Mouse (Mus musculus): ENCODE results near the gene Fam129b. TPM values are rescaled to one million over a fixed set of nuclear protein-coding genes. Genes with fewer than 3 reads are reported as not detected.

Gene Fam129b
- total and polyA plus RNA-seq, 2 experiments from 2014 or later: 23.5 to 52.7 TPM

DNA sequence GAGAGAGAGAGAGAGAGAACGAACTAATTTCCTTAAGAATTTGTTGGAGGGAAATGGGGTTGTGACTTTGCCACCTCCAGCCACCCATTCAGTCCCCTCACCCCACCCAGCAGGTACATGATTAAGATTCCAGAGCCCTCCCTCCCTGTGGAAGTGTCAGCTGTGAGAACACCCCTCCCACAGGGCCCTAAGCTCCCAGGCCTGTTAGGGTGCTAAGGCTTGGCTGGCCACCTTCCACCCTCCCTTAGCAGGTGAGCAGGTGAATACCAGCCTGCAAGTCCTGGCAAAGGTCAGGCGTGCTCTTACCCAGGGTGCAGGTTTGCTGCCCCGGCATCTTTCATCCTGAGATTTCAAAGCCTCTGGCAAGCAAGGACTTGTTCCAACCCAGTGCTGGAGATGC lies 2.5 kb downstream of the Fam129b start:
- no peak for TF ChIP-seq CTCF (IDR thresholded peaks at IDR 0.05; ENCODE audit: low read depth)
- 60% methylated on average over 3 of the region's 3 CpGs for WGBS
- Histone ChIP-seq H3K9ac (replicated peaks; ENCODE audit: low read length) (peak overlapping the region; percentile 81; the same call in 1 of the 2 replicates), H3K36me3 (ENCODE audit: insufficient read depth, low read length) (no peaks in the 10 kb centered on the region), H3K9me3 (ENCODE audit: low read length) (no peaks in the 10 kb centered on the region), H3K4me2 (ENCODE audit: low read depth, low read length) (peak overlapping the region; percentile 96), H3K27me3 (ENCODE audit: insufficient read depth, low read length) (no peaks in the 10 kb centered on the region), H3K4me1 (ENCODE audit: insufficient read depth, low read length) (peaks cover 41% of the 10 kb centered on the region), H3K4me3 (ENCODE audit: low read length) (no peak overlapping the region), H3K27ac (no peak overlapping the region)
- DNase-seq (ENCODE audit: low spot score): no peak
- ATAC-seq: no peak

DNA sequence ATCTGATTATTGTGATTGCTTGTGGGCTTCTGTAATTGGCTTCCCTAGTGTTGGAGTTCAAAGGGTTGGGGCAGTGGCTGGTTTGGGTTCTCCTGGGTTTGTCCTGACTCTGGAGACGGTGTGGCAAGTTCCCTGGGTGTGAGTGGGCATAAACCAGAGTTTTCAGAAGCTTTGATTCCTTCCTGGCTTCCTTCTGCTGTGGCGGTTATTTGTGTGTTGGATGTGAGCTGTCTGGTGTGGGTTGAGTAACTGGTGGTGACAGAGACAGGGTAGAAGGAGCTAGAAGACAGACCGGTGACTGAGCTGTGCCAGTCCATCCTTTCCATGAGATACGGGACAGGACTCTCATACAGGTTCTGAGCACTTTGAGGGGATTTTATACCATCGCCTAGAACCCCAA lies 3.7 kb downstream of the Fam129b start:
- Histone ChIP-seq H3K4me3 (ENCODE audit: low read length) (no peak overlapping the region), H3K4me1 (ENCODE audit: insufficient read depth, low read length) (peaks cover 41% of the 10 kb centered on the region), H3K9me3 (ENCODE audit: low read length) (no peaks in the 10 kb centered on the region), H3K36me3 (ENCODE audit: insufficient read depth, low read length) (no peaks in the 10 kb centered on the region), H3K27me3 (ENCODE audit: insufficient read depth, low read length) (no peaks in the 10 kb centered on the region), H3K4me2 (ENCODE audit: low read depth, low read length) (no peak overlapping the region), H3K27ac (peak overlapping the region; percentile 22; the same call in 1 of the 2 replicates), H3K9ac (replicated peaks; ENCODE audit: low read length) (0 out of 2 replicates have a peak overlapping the region, but pooled peaks have one; percentile 2)
- TF ChIP-seq CTCF (IDR thresholded peaks at IDR 0.05; ENCODE audit: low read depth): no peak
- no peak for DNase-seq (ENCODE audit: low spot score)
- ATAC-seq: no peak
- 84% methylated on average over 5 of the region's 5 CpGs for WGBS

DNA sequence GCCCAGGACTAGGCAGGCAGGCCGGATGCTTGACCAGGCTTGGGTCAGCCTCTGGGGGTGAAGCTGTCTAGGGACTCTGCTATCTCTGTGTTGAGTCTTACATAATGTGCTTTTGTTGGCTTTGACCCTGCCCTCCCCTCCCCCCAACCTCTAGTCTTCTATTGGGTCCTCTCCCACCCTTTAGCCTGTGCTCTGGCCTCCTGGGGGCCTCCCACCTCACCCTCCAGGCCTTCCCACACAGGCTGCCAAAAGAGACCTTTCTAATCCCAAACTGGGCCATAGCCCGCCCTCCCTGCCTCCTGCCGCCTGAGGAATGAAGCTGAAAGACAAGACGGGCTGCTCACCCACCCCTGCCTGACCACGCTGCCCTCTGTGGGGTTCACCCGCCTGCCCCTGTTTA lies 5.1 kb downstream of the Fam129b start:
- no peak overlapping the region for H3K4me2 ChIP-seq (ENCODE audit: low read depth, low read length)
- no peak for TF ChIP-seq CTCF (IDR thresholded peaks at IDR 0.05; ENCODE audit: low read depth)
- 41% methylated on average over 6 of the region's 6 CpGs for WGBS

DNA sequence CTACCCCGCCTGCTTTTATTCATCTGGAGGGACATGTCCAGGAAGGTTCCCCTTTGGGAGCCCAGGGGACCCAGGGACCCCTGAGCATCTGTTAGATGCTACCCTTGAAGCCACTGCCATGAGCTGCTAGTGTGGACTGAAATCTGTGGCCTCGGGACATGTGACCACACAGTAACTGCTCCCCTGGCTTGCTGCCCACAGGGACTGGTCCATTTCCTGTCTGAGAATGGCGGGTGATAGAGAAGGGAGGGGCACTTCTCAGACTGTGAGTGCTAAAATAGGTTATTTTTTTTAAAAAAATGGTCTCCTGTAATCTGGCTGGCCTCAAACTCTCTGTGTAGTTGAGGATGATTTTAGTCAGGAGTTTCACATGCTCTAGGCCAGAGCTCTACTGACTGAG lies 5.8 kb downstream of the Fam129b start:
- TF ChIP-seq CTCF (IDR thresholded peaks at IDR 0.05; ENCODE audit: low read depth): no peak
- Histone ChIP-seq H3K27ac (peak overlapping the region; percentile 49), H3K36me3 (ENCODE audit: insufficient read depth, low read length) (no peaks in the 10 kb centered on the region), H3K4me3 (ENCODE audit: low read length) (no peak overlapping the region), H3K9me3 (ENCODE audit: low read length) (no peaks in the 10 kb centered on the region), H3K4me1 (ENCODE audit: insufficient read depth, low read length) (peaks cover 39% of the 10 kb centered on the region), H3K9ac (replicated peaks; ENCODE audit: low read length) (no peak overlapping the region), H3K27me3 (ENCODE audit: insufficient read depth, low read length) (no peaks in the 10 kb centered on the region), H3K4me2 (ENCODE audit: low read depth, low read length) (no peak overlapping the region)
- no peak for ATAC-seq
- 38% methylated on average over 3 of the region's 3 CpGs for WGBS
- peak; percentile 63 for DNase-seq (ENCODE audit: low spot score)

More for the DNA sequence above, 5.1 kb downstream of the Fam129b start:
- H3K9ac ChIP-seq (replicated peaks; ENCODE audit: low read length): no peak overlapping the region
- no peaks in the 10 kb centered on the region for H3K36me3 ChIP-seq (ENCODE audit: insufficient read depth, low read length)
- DNase-seq (ENCODE audit: low spot score) (no peak), ATAC-seq (no peak)
- no peaks in the 10 kb centered on the region for H3K9me3 ChIP-seq (ENCODE audit: low read length)
- H3K4me1 ChIP-seq (ENCODE audit: insufficient read depth, low read length): peaks cover 41% of the 10 kb centered on the region
- no peak overlapping the region for H3K4me3 ChIP-seq (ENCODE audit: low read length)
- H3K27me3 ChIP-seq (ENCODE audit: insufficient read depth, low read length): no peaks in the 10 kb centered on the region
- peak overlapping the region; percentile 49 for H3K27ac ChIP-seq

DNA sequence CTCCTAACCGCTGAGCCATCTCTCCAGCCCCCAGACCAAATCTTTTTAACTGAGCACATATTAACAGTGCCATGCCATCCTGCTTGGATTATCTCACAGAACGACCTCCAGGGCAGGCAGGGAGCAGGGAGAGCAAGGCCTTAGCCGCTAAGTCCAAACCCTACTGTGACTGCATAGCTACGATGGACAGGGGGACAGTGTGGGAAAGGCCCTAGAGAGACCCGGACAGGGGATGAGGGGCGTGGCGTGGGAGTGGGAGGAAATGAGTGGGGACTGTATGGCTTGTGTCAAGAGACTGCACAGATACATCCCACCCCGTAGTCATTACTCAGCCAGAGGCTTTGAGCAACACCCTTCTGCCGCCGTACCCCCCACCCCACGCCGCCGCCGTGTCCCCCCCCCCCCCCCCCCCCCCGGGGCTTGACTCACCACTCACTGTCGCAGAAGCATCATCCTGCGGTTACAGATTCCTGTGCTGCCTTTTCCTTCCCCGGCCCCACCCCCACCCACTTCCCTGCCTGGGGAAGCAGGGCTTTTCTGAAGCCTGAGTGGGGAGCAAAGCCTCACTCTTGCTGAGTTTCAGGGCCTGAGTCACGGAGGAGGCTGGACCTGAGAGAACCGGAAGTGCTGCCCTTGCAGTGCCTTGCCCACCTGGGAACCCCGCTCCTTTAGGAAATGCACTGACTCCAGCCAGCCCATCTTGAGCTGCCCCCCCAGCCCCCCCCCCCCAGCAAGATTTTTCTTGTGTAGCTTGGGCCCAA lies 6.5 kb downstream of the Fam129b start:
- TF ChIP-seq CTCF (IDR thresholded peaks at IDR 0.05; ENCODE audit: low read depth): no peak

DNA sequence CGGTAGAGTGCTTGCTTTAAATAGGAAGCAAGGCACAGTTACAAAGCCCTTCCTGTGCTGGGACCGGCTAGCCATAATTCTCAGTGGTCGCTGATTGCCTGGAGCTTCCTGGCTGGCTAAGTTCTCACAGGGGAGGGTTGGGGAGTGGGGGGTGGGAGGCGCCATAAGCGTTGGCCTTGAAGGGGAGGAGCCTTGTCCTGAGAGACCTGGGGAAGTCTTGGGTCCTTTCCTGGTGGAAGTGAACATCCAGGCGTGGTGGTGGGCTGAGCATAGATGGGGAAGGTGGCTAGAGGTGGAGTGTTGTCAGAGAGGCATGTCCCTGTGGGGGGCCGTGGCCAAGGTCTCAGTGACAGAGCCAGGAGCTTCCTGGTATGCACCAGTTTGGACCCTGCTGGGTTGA lies 8.8 kb downstream of the Fam129b start:
- no peaks in the 10 kb centered on the region for H3K36me3 ChIP-seq (ENCODE audit: insufficient read depth, low read length)
- 40% methylated on average over 7 of the region's 7 CpGs for WGBS
- H3K9me3 ChIP-seq (ENCODE audit: low read length): no peaks in the 10 kb centered on the region
- H3K4me3 ChIP-seq (ENCODE audit: low read length): no peak overlapping the region
- H3K9ac ChIP-seq (replicated peaks; ENCODE audit: low read length): no peak overlapping the region
- H3K27ac ChIP-seq: no peak overlapping the region
- no peak for DNase-seq (ENCODE audit: low spot score)
- no peak for TF ChIP-seq CTCF (IDR thresholded peaks at IDR 0.05; ENCODE audit: low read depth)
- H3K4me1 ChIP-seq (ENCODE audit: insufficient read depth, low read length): peaks cover 24% of the 10 kb centered on the region
- H3K4me2 ChIP-seq (ENCODE audit: low read depth, low read length): no peak overlapping the region
- H3K27me3 ChIP-seq (ENCODE audit: insufficient read depth, low read length): no peaks in the 10 kb centered on the region
- ATAC-seq: no peak

More for the DNA sequence above, 6.5 kb downstream of the Fam129b start:
- H3K4me1 ChIP-seq (ENCODE audit: insufficient read depth, low read length): peaks cover 33% of the 10 kb centered on the region
- H3K36me3 ChIP-seq (ENCODE audit: insufficient read depth, low read length): no peaks in the 10 kb centered on the region
- 66% methylated on average over 12 of the region's 21 CpGs for WGBS
- no peaks in the 10 kb centered on the region for H3K9me3 ChIP-seq (ENCODE audit: low read length)
- ATAC-seq (no peak), DNase-seq (ENCODE audit: low spot score) (no peak)
- H3K9ac ChIP-seq (replicated peaks; ENCODE audit: low read length): no peak overlapping the region
- no peak overlapping the region for H3K27ac ChIP-seq
- 0 out of 2 replicates have a peak overlapping the region, but pooled peaks have one; percentile 3 for H3K4me2 ChIP-seq (ENCODE audit: low read depth, low read length)
- H3K27me3 ChIP-seq (ENCODE audit: insufficient read depth, low read length): no peaks in the 10 kb centered on the region
- H3K4me3 ChIP-seq (ENCODE audit: low read length): no peak overlapping the region

DNA sequence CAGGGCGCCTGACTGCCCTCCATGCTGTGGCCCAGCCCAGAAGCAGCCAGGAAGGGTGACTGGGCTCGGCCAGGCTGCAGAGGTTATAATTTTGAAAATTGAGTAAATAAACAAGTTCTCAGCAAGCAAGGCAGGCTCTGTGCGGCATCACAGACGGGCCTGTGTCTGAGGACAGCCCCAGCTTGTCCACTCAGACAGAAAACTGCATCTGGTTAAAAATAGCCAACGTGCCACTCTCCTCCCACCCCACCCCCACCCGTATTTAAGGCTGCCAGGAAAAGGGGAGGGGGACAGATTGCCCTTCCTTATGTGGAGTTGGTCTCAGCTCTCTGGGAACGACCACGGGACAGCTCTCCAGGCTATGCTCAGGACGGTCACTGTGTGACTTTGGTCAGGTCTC lies 12.1 kb downstream of the Fam129b start:
- Histone ChIP-seq H3K27me3 (ENCODE audit: insufficient read depth, low read length) (no peaks in the 10 kb centered on the region), H3K4me2 (ENCODE audit: low read depth, low read length) (no peak overlapping the region), H3K4me1 (ENCODE audit: insufficient read depth, low read length) (peaks cover 5% of the 10 kb centered on the region), H3K27ac (peak overlapping the region; percentile 34; the same call in 1 of the 2 replicates), H3K4me3 (ENCODE audit: low read length) (no peak overlapping the region), H3K9ac (replicated peaks; ENCODE audit: low read length) (no peak overlapping the region), H3K36me3 (ENCODE audit: insufficient read depth, low read length) (no peaks in the 10 kb centered on the region), H3K9me3 (ENCODE audit: low read length) (no peaks in the 10 kb centered on the region)
- ATAC-seq: no peak; the same call in 1 of the 2 replicates
- no peak for TF ChIP-seq CTCF (IDR thresholded peaks at IDR 0.05; ENCODE audit: low read depth)
- DNase-seq (ENCODE audit: low spot score): no peak
- 29% methylated on average over 9 of the region's 9 CpGs for WGBS

Data from hindbrain, postnatal 0 days (tissue).